Mouse (Mus musculus): ENCODE measurements around the gene Smr3a. TPM values are rescaled to one million over a fixed set of nuclear protein-coding genes. Genes with fewer than 3 reads are reported as not detected.

Gene Smr3a
- not detected for total RNA-seq (2023)

GRCm38 (mm10) chr5:88002249-88002648 is at the start of gene Smr3a:
Smr3a (plus strand) TSS chr5:88002549.

GRCm38 (mm10) chr5:87969201-87969600 is 33.1 kb upstream of the Smr3a start, which contains the start of the genes 2310003L06Rik and Gm28434:
2310003L06Rik (plus strand) TSS chr5:87969459.
Gm28434 (plus strand) TSS chr5:87969517.

GRCm38 (mm10) chr5:87979139-87979538 is 23.2 kb upstream of the Smr3a start, which contains the start of gene Cabs1:
Cabs1 (plus strand) TSS chr5:87979439.

Other genes with a start within 250 kb of the Smr3a start
- gene Csn1s2a, start 228.0 kb upstream of the Smr3a start, total RNA-seq (2023), result not detected
- gene Csn1s2b, start 194.5 kb upstream of the Smr3a start, total RNA-seq (2023), result not detected
- not detected for gene Prr27, start 176.9 kb upstream of the Smr3a start, total RNA-seq (2023)
- not detected for gene Odam, start 117.5 kb upstream of the Smr3a start, total RNA-seq (2023)
- gene Csn3, start 77.0 kb upstream of the Smr3a start, total RNA-seq (2023), result not detected
- not detected for gene 2310003L06Rik, start 33.1 kb upstream of the Smr3a start, total RNA-seq (2023)
- not detected for gene Gm28434, start 33.0 kb upstream of the Smr3a start, total RNA-seq (2023)
- not detected for gene Cabs1, start 23.1 kb upstream of the Smr3a start, total RNA-seq (2023)
- gene Smr2, start 84.0 kb downstream of the Smr3a start, total RNA-seq (2023), result not detected
- not detected for gene Gm11116, start 109.0 kb downstream of the Smr3a start, total RNA-seq (2023)
- gene Gm11115, start 151.6 kb downstream of the Smr3a start, total RNA-seq (2023), result not detected

Measured in neutrophil, adult 59 days (primary cell).